Mouse (Mus musculus) bone marrow macrophage, adult 2 months (primary cell): ENCODE results near the gene Olfr433.

Source experiments
- CTCF ChIP-seq: IDR thresholded peaks from 2 replicates; pipeline ENCODE4 v1.5.1; 2012; ENCODE audit warnings: low read depth, mild to moderate bottlenecking, low read length, moderate library complexity
- POLR2A ChIP-seq: IDR thresholded peaks from 2 replicates; pipeline ENCODE4 v1.6.1; 2012; ENCODE audit warnings: mild to moderate bottlenecking, low read depth, low read length, borderline replicate concordance

DNA sequence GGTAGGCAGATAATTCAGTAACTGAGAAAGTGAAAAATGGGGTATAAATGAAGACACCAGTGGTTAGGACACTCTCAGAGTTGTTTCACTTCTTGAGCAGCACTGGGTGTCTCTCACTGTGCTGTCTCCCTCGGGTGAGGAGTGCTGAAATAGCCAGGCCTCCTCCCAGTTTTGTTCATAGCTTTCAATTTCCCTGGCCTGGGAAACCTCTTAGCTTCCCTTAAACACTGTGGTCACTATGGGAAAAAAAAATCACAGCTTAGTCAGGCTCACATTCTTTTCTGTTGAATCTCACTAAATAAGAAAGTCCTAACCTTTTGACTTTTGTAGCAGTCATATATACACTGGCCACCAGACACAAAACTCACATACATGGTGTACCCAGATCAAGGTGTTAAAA lies 8.8 kb upstream of the Olfr433 start, which contains the start of gene Ifi205:
- no peak for TF ChIP-seq POLR2A
- no peak for TF ChIP-seq CTCF
